Comparison of ENCODE assay signal across 15 mouse cellular contexts in the genomic region with DNA sequence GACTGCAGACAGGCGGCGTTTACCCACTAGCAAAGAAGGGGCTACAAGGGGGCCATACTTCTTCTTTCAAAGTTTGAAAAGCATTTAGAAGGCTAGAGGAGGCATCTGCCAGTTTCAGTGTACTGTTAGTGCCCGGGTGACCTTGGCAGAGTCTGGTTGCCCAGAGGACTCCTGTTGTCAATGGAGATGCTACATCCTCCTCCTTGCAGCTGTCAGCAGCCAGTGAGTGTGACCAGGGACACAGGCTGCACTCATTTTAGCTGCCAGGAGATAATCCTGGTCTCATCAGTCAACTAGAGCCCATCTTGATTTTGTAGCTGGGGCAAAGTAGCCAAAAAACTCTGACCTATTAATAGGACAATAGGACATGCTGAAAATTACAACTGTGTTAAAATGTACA. TPM values are rescaled to one million over a fixed set of nuclear protein-coding genes. Genes with fewer than 3 reads are reported as not detected.
DNase-seq lines count a peak whose midpoint lies in the region; ATAC-seq and TF ChIP-seq lines count a peak whose summit lies in the region.
"Had no signal": no experiment of that assay in that cellular context is flagged by ENCODE, and none has a peak within 500 bp of the region (broad histone marks: within the 10 kb centered on the region; RNA-seq: fewer than 3 reads in every experiment).

No protein-coding gene starts in this region.

- 48% methylated on average over 3 of the region's 3 CpGs for WGBS in heart, embryonic 13.5 days
- WGBS in liver, embryonic 12.5 days (ENCODE audit: insufficient replicate concordance) = 74% methylated on average over 3 of the region's 3 CpGs
- WGBS in liver, postnatal 0 days (ENCODE audit: insufficient replicate concordance) = 60% methylated on average over 3 of the region's 3 CpGs
- 51% methylated on average over 3 of the region's 3 CpGs for WGBS in liver, embryonic 16.5 days (ENCODE audit: insufficient replicate concordance)

- peak overlapping the region; percentile 58 for H3K27ac ChIP-seq in heart, embryonic 13.5 days (replicated peaks)
- no peak overlapping the region for H3K27ac ChIP-seq in liver, embryonic 12.5 days
- no peak overlapping the region for H3K27ac ChIP-seq in liver, postnatal 0 days (ENCODE audit: low read depth)
- no peak overlapping the region for H3K27ac ChIP-seq in liver, embryonic 16.5 days (ENCODE audit: low read length)
- H3K27ac ChIP-seq: layer of hippocampus, adult 2 months; left cerebral cortex, adult 2 months; macrophage; midbrain, embryonic 12.5 days had no signal

- H3K4me2 ChIP-seq in heart, embryonic 13.5 days = no peak overlapping the region
- H3K4me2 ChIP-seq in liver, embryonic 12.5 days = peak overlapping the region; percentile 35
- no peak overlapping the region for H3K4me2 ChIP-seq in liver, postnatal 0 days (ENCODE audit: low read depth, low read length)
- H3K4me2 ChIP-seq in liver, embryonic 16.5 days (ENCODE audit: low read depth, low read length) = peak overlapping the region; percentile 12
- H3K4me2 ChIP-seq: midbrain, embryonic 12.5 days had no signal

- H3K4me1 ChIP-seq in heart, embryonic 13.5 days = peaks cover 31% of the 10 kb centered on the region
- H3K4me1 ChIP-seq in liver, embryonic 12.5 days = peaks cover 13% of the 10 kb centered on the region
- H3K4me1 ChIP-seq in liver, postnatal 0 days (ENCODE audit: insufficient read depth) = peaks cover 7% of the 10 kb centered on the region; the same call in 1 of the 2 replicates
- H3K4me1 ChIP-seq in liver, embryonic 16.5 days (ENCODE audit: control insufficient read depth, low read depth, low read length) = no peaks in the 10 kb centered on the region; the same call in 1 of the 2 replicates
- H3K4me1 ChIP-seq: midbrain, embryonic 12.5 days had no signal

- TF ChIP-seq EP300 in liver, postnatal 0 days (IDR thresholded peaks at IDR 0.05; ENCODE audit: low read depth) = no peak

- no peak overlapping the region for H3K4me3 ChIP-seq in heart, embryonic 13.5 days
- H3K4me3 ChIP-seq in liver, embryonic 12.5 days = peak overlapping the region; percentile 4; the same call in 1 of the 2 replicates
- no peak overlapping the region for H3K4me3 ChIP-seq in liver, postnatal 0 days (ENCODE audit: low read depth, low read length)
- peak overlapping the region; percentile 20 for H3K4me3 ChIP-seq in liver, embryonic 16.5 days (ENCODE audit: low read depth, low read length)
- H3K4me3 ChIP-seq: layer of hippocampus, adult 2 months; left cerebral cortex, adult 2 months; midbrain, embryonic 12.5 days had no signal

- H3K9me3 ChIP-seq in heart, embryonic 13.5 days = no peaks in the 10 kb centered on the region
- H3K9me3 ChIP-seq in liver, embryonic 12.5 days (replicated peaks) = no peaks in the 10 kb centered on the region
- H3K9me3 ChIP-seq in liver, postnatal 0 days (ENCODE audit: low read length) = no peaks in the 10 kb centered on the region
- H3K9me3 ChIP-seq in liver, embryonic 16.5 days (replicated peaks; ENCODE audit: control insufficient read depth, low read length) = no peaks in the 10 kb centered on the region
- H3K9me3 ChIP-seq: midbrain, embryonic 12.5 days had no signal

- no peak for TF ChIP-seq CTCF in liver, postnatal 0 days (IDR thresholded peaks at IDR 0.05; ENCODE audit: low read depth)

- intact Hi-C loops in heart, postnatal 36 days (cut with DNase I) = no loop called here
- intact Hi-C loops in heart, postnatal 10 days (cut with DNase I) = no loop called here

- DNase-seq in heart, postnatal 36 days = no peak
- DNase-seq in liver, postnatal 0 days = no peak
- peak; percentile 15 to 27 for DNase-seq in heart, postnatal 10 days
- no peak for DNase-seq in adrenal gland, postnatal 14 days
- DNase-seq in cerebellum, adult 18-20 months = no peak
- DNase-seq: cerebellum, postnatal 36 days; gastrocnemius, postnatal 14 days; thymus, adult 18-20 months had no signal

- 0 out of 2 replicates have a peak overlapping the region, but pooled peaks have one; percentile 1 for H3K9ac ChIP-seq in heart, embryonic 13.5 days
- no peak overlapping the region for H3K9ac ChIP-seq in liver, embryonic 12.5 days
- no peak overlapping the region for H3K9ac ChIP-seq in liver, postnatal 0 days (replicated peaks)
- H3K9ac ChIP-seq in liver, embryonic 16.5 days (ENCODE audit: low read depth, low read length) = no peak overlapping the region; the same call in 1 of the 2 replicates
- H3K9ac ChIP-seq: midbrain, embryonic 12.5 days had no signal

- 0 out of 2 replicates have a peak, but pooled peaks have one; percentile 54 for ATAC-seq in heart, embryonic 13.5 days (ENCODE audit: extremely low read depth, insufficient number of reproducible peaks, low FRiP score, low TSS enrichment)
- no peak for ATAC-seq in liver, embryonic 12.5 days
- ATAC-seq in liver, postnatal 0 days = no peak
- ATAC-seq in liver, embryonic 16.5 days (ENCODE audit: low read depth) = no peak

- no peaks in the 10 kb centered on the region for H3K27me3 ChIP-seq in heart, embryonic 13.5 days (replicated peaks)
- H3K27me3 ChIP-seq in liver, embryonic 12.5 days (replicated peaks) = 0 out of 2 replicates have a peak, but pooled peaks cover 8% of the 10 kb centered on the region
- H3K27me3 ChIP-seq in liver, postnatal 0 days (ENCODE audit: insufficient read depth, low read length) = no peaks in the 10 kb centered on the region
- H3K27me3 ChIP-seq in liver, embryonic 16.5 days (ENCODE audit: control insufficient read depth, insufficient read depth, low read depth, low read length) = no peaks in the 10 kb centered on the region

- H3K36me3 ChIP-seq in heart, embryonic 13.5 days = no peaks in the 10 kb centered on the region
- no peaks in the 10 kb centered on the region for H3K36me3 ChIP-seq in liver, embryonic 12.5 days
- H3K36me3 ChIP-seq in liver, postnatal 0 days (replicated peaks; ENCODE audit: insufficient read depth, low read length) = no peaks in the 10 kb centered on the region
- no peaks in the 10 kb centered on the region for H3K36me3 ChIP-seq in liver, embryonic 16.5 days (ENCODE audit: control insufficient read depth, insufficient read depth)
- H3K36me3 ChIP-seq: midbrain, embryonic 12.5 days had no signal

RNA-seq across cellular contexts. Expression of gene Hkdc1, which starts 1.2 kb away (rescaled TPM):
- polyA plus RNA-seq in heart, embryonic 13.5 days (2015; fragmentation: Nextera tagmentation; extraction: Ambion mirVana) = 0.37 and 0.97 TPM in 2 replicates
- not detected for total RNA-seq in heart, postnatal 36 days (2021)
- polyA plus RNA-seq in liver, embryonic 12.5 days (2016; fragmentation: Nextera tagmentation; extraction: Ambion mirVana) = 6.9 and 7.8 TPM in 2 replicates
- 0.45 and 0.48 TPM in 2 replicates for polyA plus RNA-seq in liver, postnatal 0 days (2015; fragmentation: Nextera tagmentation; extraction: Ambion mirVana)
- not detected for total RNA-seq in heart, postnatal 10 days (2021)
- 10.3 and 14.0 TPM in 2 replicates for polyA plus RNA-seq in liver, embryonic 16.5 days (2015; fragmentation: Nextera tagmentation; extraction: Ambion mirVana)
- not detected in 2 replicates for total RNA-seq in adrenal gland, postnatal 14 days (2021)
- polyA plus RNA-seq: macrophage had no signal

RNA-seq across cellular contexts. Expression of gene 4930507D05Rik, which starts 28.2 kb away (rescaled TPM):
- 0.56 and 0.61 TPM in 2 replicates for polyA plus RNA-seq in heart, embryonic 13.5 days (2015; fragmentation: Nextera tagmentation; extraction: Ambion mirVana)
- total RNA-seq in heart, postnatal 36 days (2021) = under 1 TPM in 1 of 2 experiments, not detected in 1; 0.58 TPM
- polyA plus RNA-seq in liver, embryonic 12.5 days (2016; fragmentation: Nextera tagmentation; extraction: Ambion mirVana) = 0.14 and 0.51 TPM in 2 replicates
- polyA plus RNA-seq in liver, postnatal 0 days (2015; fragmentation: Nextera tagmentation; extraction: Ambion mirVana) = 0.12 TPM in 1 of 2 replicates, not detected in the other
- under 1 TPM; 0.27 to 0.45 TPM for total RNA-seq in heart, postnatal 10 days (2021)
- polyA plus RNA-seq in liver, embryonic 16.5 days (2015; fragmentation: Nextera tagmentation; extraction: Ambion mirVana) = 0.08 and 0.09 TPM in 2 replicates
- total RNA-seq in adrenal gland, postnatal 14 days (2021) = 0.41 and 0.60 TPM in 2 replicates
- polyA plus RNA-seq: macrophage had no signal

RNA-seq across cellular contexts. Expression of gene Supv3l1, which starts 28.4 kb away (rescaled TPM):
- 26.6 and 27.0 TPM in 2 replicates for polyA plus RNA-seq in heart, embryonic 13.5 days (2015; fragmentation: Nextera tagmentation; extraction: Ambion mirVana)
- total RNA-seq in heart, postnatal 36 days (2021) = 10 to 100 TPM; 34.8 to 35.7 TPM
- polyA plus RNA-seq in liver, embryonic 12.5 days (2016; fragmentation: Nextera tagmentation; extraction: Ambion mirVana) = 25.4 and 30.7 TPM in 2 replicates
- polyA plus RNA-seq in liver, postnatal 0 days (2015; fragmentation: Nextera tagmentation; extraction: Ambion mirVana) = 7.3 and 8.6 TPM in 2 replicates
- total RNA-seq in heart, postnatal 10 days (2021) = 10 to 100 TPM; 35.6 to 39.2 TPM
- polyA plus RNA-seq in liver, embryonic 16.5 days (2015; fragmentation: Nextera tagmentation; extraction: Ambion mirVana) = 11.4 and 11.6 TPM in 2 replicates
- 38.7 and 41.9 TPM in 2 replicates for total RNA-seq in adrenal gland, postnatal 14 days (2021)

RNA-seq across cellular contexts. Expression of gene Hk1, which starts 41.4 kb away (rescaled TPM):
- polyA plus RNA-seq in heart, embryonic 13.5 days (2015; fragmentation: Nextera tagmentation; extraction: Ambion mirVana) = 163 and 170 TPM in 2 replicates
- total RNA-seq in heart, postnatal 36 days (2021) = 100 to 1,000 TPM in 1 of 2 experiments, 10 to 100 TPM in 1; 99.7 to 113 TPM
- 130 and 131 TPM in 2 replicates for polyA plus RNA-seq in liver, embryonic 12.5 days (2016; fragmentation: Nextera tagmentation; extraction: Ambion mirVana)
- 22.1 and 30.7 TPM in 2 replicates for polyA plus RNA-seq in liver, postnatal 0 days (2015; fragmentation: Nextera tagmentation; extraction: Ambion mirVana)
- 100 to 1,000 TPM; 167 to 178 TPM for total RNA-seq in heart, postnatal 10 days (2021)
- polyA plus RNA-seq in liver, embryonic 16.5 days (2015; fragmentation: Nextera tagmentation; extraction: Ambion mirVana) = 94.2 and 98.9 TPM in 2 replicates
- total RNA-seq in adrenal gland, postnatal 14 days (2021) = 26.0 and 31.1 TPM in 2 replicates

Comparison
In these comparisons a context has a peak if more than half of its experiments do, and no peak if none do; other contexts are left out.
1. H3K4me2 ChIP-seq: peak in liver, embryonic 12.5 days (single experiment) and liver, embryonic 16.5 days (single experiment); none in heart, embryonic 13.5 days (single experiment) and liver, postnatal 0 days (single experiment).
2. H3K4me3 ChIP-seq: peak in liver, embryonic 12.5 days (single experiment) and liver, embryonic 16.5 days (single experiment); none in heart, embryonic 13.5 days (single experiment) and liver, postnatal 0 days (single experiment).
3. DNase-seq: peak in heart, postnatal 10 days (2 of 2); none in heart, postnatal 36 days (0 of 2), liver, postnatal 0 days (single experiment), adrenal gland, postnatal 14 days (single experiment) and cerebellum, adult 18-20 months (0 of 2).